Mouse (Mus musculus) T-helper 17 cell (primary cell): ENCODE data around the gene Spag7.

Source experiments
- in situ Hi-C, 2 experiments: fragments of 300-600 bp; cut with MboI, MseI; formaldehyde crosslinking; loops; 1 replicate in 1 of 2; 2 replicates in 1 of 2; pipeline ENCODE4 v1.15.1; 2025; ENCODE audit warnings: high pct_unique_total_duplicates in 2 of 2

Gene Spag7

GRCm38 (mm10) chr11:70647716-70648420, 21.3 kb downstream of the Spag7 start:
- in situ Hi-C loops, result loop anchor here in 1 of 2 experiments (25.0 kb wide), 1 partner anchor 114 kb away; the partner anchor contains the start of gene Zfp3

GRCm38 (mm10) chr11:70646691-70647650, 22.2 kb downstream of the Spag7 start, which contains the start of the genes Rnf167 and Slc25a11:
TSS of gene Rnf167 (plus strand) at chr11:70647235.
TSS of gene Slc25a11 (minus strand) at chr11:70647479.
- in situ Hi-C loops, result loop anchor here in 1 of 2 experiments (25.0 kb wide), 1 partner anchor 115 kb away; the partner anchor contains the start of gene Zfp3

- in situ Hi-C loops, result loop anchor here in 1 of 2 experiments (25.0 kb wide), 1 partner anchor 116 kb away; the partner anchor contains the start of gene Zfp3
These were observed 23.0 kb downstream of the Spag7 start for GRCm38 (mm10) chr11:70646259-70646555.

GRCm38 (mm10) chr11:70645461-70646258, 23.6 kb downstream of the Spag7 start:
- in situ Hi-C loops, result loop anchor here in 1 of 2 experiments (25.0 kb wide), 1 partner anchor 117 kb away; the partner anchor contains the start of gene Zfp3

- in situ Hi-C loops, result loop anchor here in 1 of 2 experiments (25.0 kb wide), 1 partner anchor 118 kb away; the partner anchor contains the start of gene Zfp3
These were observed 24.6 kb downstream of the Spag7 start for GRCm38 (mm10) chr11:70644564-70645103.

GRCm38 (mm10) chr11:70643051-70643450, 26.2 kb downstream of the Spag7 start:
- in situ Hi-C loops, result loop anchor here in 1 of 2 experiments (25.0 kb wide), 1 partner anchor 119 kb away; the partner anchor contains the start of gene Zfp3

- in situ Hi-C loops, result loop anchor here in 1 of 2 experiments (25.0 kb wide), 1 partner anchor 121 kb away; the partner anchor contains the start of gene Zfp3
These were observed 28.0 kb downstream of the Spag7 start for GRCm38 (mm10) chr11:70641241-70641640.

- in situ Hi-C loops, result loop anchor here in 1 of 2 experiments (25.0 kb wide), 1 partner anchor 122 kb away; the partner anchor contains the start of gene Zfp3
These were observed 29.2 kb downstream of the Spag7 start for GRCm38 (mm10) chr11:70639976-70640375.

GRCm38 (mm10) chr11:70638714-70639278, 30.4 kb downstream of the Spag7 start, which contains the start of gene Gp1ba:
TSS of gene Gp1ba (plus strand) at chr11:70639122.
- in situ Hi-C loops, result loop anchor here in 1 of 2 experiments (25.0 kb wide), 1 partner anchor 124 kb away; the partner anchor contains the start of gene Zfp3

- in situ Hi-C loops, result loop anchor here in 1 of 2 experiments (25.0 kb wide), 1 partner anchor 124 kb away; the partner anchor contains the start of gene Zfp3
These were observed 30.9 kb downstream of the Spag7 start for GRCm38 (mm10) chr11:70638293-70638692.

- in situ Hi-C loops, result loop anchor here in 1 of 2 experiments (25.0 kb wide), 1 partner anchor 125 kb away; the partner anchor contains the start of gene Zfp3
These were observed 31.5 kb downstream of the Spag7 start for GRCm38 (mm10) chr11:70637764-70638163.

- in situ Hi-C loops, result loop anchor here in 1 of 2 experiments (25.0 kb wide), 1 partner anchor 127 kb away; the partner anchor contains the start of gene Zfp3
These were observed 33.6 kb downstream of the Spag7 start for GRCm38 (mm10) chr11:70635601-70636000.

- in situ Hi-C loops, result loop anchor here in 1 of 2 experiments (25.0 kb wide), 1 partner anchor 132 kb away; the partner anchor contains the start of gene Zfp3
These were observed 39.1 kb downstream of the Spag7 start for GRCm38 (mm10) chr11:70630129-70630528.

GRCm38 (mm10) chr11:70629557-70629956, 39.7 kb downstream of the Spag7 start:
- in situ Hi-C loops, result loop anchor here in 1 of 2 experiments (25.0 kb wide), 1 partner anchor 133 kb away; the partner anchor contains the start of gene Zfp3

GRCm38 (mm10) chr11:70628431-70628830, 40.8 kb downstream of the Spag7 start:
- in situ Hi-C loops, result loop anchor here in 1 of 2 experiments (25.0 kb wide), 1 partner anchor 134 kb away; the partner anchor contains the start of gene Zfp3

GRCm38 (mm10) chr11:70626877-70627276, 42.3 kb downstream of the Spag7 start:
- in situ Hi-C loops, result loop anchor here in 1 of 2 experiments (25.0 kb wide), 1 partner anchor 135 kb away; the partner anchor contains the start of gene Zfp3

- in situ Hi-C loops, result loop anchor here in 1 of 2 experiments (25.0 kb wide), 1 partner anchor 137 kb away; the partner anchor contains the start of gene Zfp3
These were observed 43.7 kb downstream of the Spag7 start for GRCm38 (mm10) chr11:70625473-70625872.

GRCm38 (mm10) chr11:70623053-70623742, 46.0 kb downstream of the Spag7 start:
- in situ Hi-C loops, result no loop called here
